20 mouse cellular contexts compared by ENCODE assay signal in the genomic region with DNA sequence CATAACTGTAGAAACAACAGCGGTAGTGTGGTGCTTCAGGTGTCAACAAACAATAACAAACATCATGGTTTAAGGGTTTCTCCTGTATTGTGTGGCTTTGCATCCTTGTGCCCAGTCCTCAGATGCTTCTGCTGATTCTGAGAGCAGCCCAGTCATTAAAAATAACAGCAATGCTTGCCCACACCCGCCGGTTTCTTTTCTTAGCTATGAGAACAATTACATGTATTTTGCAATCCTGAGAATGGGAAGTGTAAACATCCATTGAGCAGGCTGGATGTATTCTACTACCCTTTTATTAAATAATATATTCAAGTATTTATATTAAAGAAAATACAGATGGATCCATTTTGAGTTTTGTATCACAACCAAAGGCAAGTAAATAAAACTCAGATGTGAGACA. TPM values are rescaled to one million over a fixed set of nuclear protein-coding genes. Genes with fewer than 3 reads are reported as not detected.
"Had no signal": no experiment of that assay in that cellular context is flagged by ENCODE, and none has a peak within 500 bp of the region (broad histone marks: within the 10 kb centered on the region; RNA-seq: fewer than 3 reads in every experiment).

No protein-coding gene starts in this region.

- ATAC-seq: midbrain, embryonic 16.5 days had no signal

- H3K9me3 ChIP-seq: kidney, embryonic 15.5 days; limb, embryonic 15.5 days; midbrain, embryonic 12.5 days; stomach, embryonic 15.5 days had no signal

- DNase-seq: kidney, adult 18-20 months; kidney, postnatal 14 days; lung, embryonic 14.5 days; lung, postnatal 14 days; right cerebral cortex, postnatal 14 days; thymus, adult 2 months; thymus, postnatal 25 days had no signal

- H3K27me3 ChIP-seq: limb, embryonic 15.5 days; stomach, embryonic 15.5 days had no signal

- H3K36me3 ChIP-seq: kidney, embryonic 15.5 days; limb, embryonic 15.5 days; midbrain, embryonic 12.5 days; stomach, embryonic 15.5 days had no signal

- H3K4me3 ChIP-seq: kidney, embryonic 15.5 days; limb, embryonic 15.5 days; midbrain, embryonic 12.5 days; stomach, embryonic 15.5 days had no signal

- H3K4me2 ChIP-seq: kidney, embryonic 15.5 days; limb, embryonic 15.5 days; lung, embryonic 14.5 days; midbrain, embryonic 12.5 days; stomach, embryonic 15.5 days had no signal

- H3K9ac ChIP-seq: kidney, embryonic 15.5 days; limb, embryonic 15.5 days; lung, embryonic 14.5 days; midbrain, embryonic 12.5 days; stomach, embryonic 15.5 days had no signal

- H3K27ac ChIP-seq: kidney, embryonic 15.5 days; limb, embryonic 15.5 days; midbrain, embryonic 12.5 days; stomach, embryonic 15.5 days had no signal

RNA-seq across cellular contexts. Expression of a gene that starts 36.7 kb away (rescaled TPM):
- total RNA-seq: layer of hippocampus, adult 8-10 months; layer of hippocampus, postnatal 25 days; left cerebral cortex, adult 8-10 months; left cerebral cortex, postnatal 25 days had no signal
- polyA plus RNA-seq: intestine, embryonic 14.5 days; large intestine, adult 2 months; limb, embryonic 11.5 days; limb, embryonic 15.5 days; midbrain, embryonic 12.5 days; midbrain, embryonic 16.5 days; neural tube, embryonic 14.5 days had no signal
